Mouse (Mus musculus) kidney, adult 2 months (tissue): ENCODE measurements at regions not wholly inside any gene's neighbourhood (a gene's known extent, or its start where the extent isn't known, plus 50 kb on each side); places are given as distances from the start of the nearest gene placed in this dataset.

Experiments used
- DNase-seq: peaks from one replicate; pipeline ENCODE4 v3.0.0; 2021
- H3K27ac ChIP-seq: fragments of 200-500 bp; 2 replicates; pipeline ENCODE4 v1.5.1; 2012; ENCODE audit warnings: low read depth, low read length, control low read depth, inconsistent platforms; ENCODE audit not compliant: insufficient read depth
- H3K27me3 ChIP-seq: fragments of 200-500 bp; replicated peaks from 2 replicates; pipeline ENCODE4 v1.6.1; 2012; ENCODE audit warnings: mild to moderate bottlenecking, moderate library complexity, low read length, inconsistent platforms; ENCODE audit not compliant: control insufficient read depth, insufficient read depth
- H3K36me3 ChIP-seq: fragments of 200-500 bp; 2 replicates; pipeline ENCODE4 v1.6.1; 2012; ENCODE audit warnings: mild to moderate bottlenecking, moderate library complexity, low read length, inconsistent platforms; ENCODE audit not compliant: control insufficient read depth, insufficient read depth
- H3K4me1 ChIP-seq: fragments of 200-500 bp; 2 replicates; pipeline ENCODE4 v1.6.1; 2011; ENCODE audit warnings: low read length; ENCODE audit not compliant: control insufficient read depth, insufficient read depth
- H3K4me3 ChIP-seq: fragments of 200-500 bp; 2 replicates; pipeline ENCODE4 v1.5.1; 2011; ENCODE audit warnings: mild to moderate bottlenecking, low read depth, low read length, control low read depth; ENCODE audit not compliant: insufficient read depth
- CTCF ChIP-seq: fragments of 200-500 bp; conservative IDR thresholded peaks from 2 replicates; pipeline ENCODE4 v1.5.1; 2011; ENCODE audit warnings: low read depth, mild to moderate bottlenecking, control low read depth, low read length, moderate library complexity, mixed read lengths; ENCODE audit not compliant: insufficient read depth, insufficient read length
- POLR2A ChIP-seq: fragments of 200-500 bp; IDR thresholded peaks from one replicate; pipeline ENCODE4 v1.6.1; 2011; ENCODE audit warnings: low read depth, low read length, control low read depth
- WGBS: fragments of 180-500 bp; shearing (Covaris S2); methylation state at CpG from one replicate; pipeline ENCODE4 v1.1.7; 2018; 5-methylcytosine and 5-hydroxymethylcytosine counted together

DNA sequence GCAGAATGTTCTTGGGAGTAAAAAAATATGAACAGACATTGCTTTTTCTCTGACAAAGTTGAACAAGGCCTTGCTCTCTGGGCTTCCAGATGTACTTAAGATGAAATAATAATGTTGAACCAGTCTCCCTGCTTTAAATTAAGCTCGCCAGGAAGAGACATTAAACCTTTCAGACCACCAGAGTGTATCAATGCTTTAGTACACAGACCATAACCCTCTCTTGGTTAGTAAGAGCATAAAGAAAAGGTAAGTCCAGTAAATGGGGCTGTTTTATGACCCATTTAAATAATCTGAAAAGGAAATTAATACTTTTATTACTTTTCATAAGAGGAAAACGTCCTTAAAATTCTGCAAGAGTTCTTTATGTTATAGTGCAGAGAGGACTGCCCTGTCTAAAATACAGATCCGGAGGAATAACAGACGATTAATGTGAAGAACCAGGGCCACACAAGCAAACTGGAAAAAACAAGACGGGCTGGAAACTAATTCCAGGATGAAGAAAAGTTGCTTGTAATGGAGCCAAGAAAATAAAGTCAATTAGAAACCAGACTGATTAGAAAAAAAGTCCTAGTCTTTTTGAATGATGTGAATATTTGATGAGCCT lies 74.4 kb downstream of the Mettl11b start:
- 58% methylated on average over 5 of the region's 5 CpGs for WGBS
- no peak for DNase-seq
- no peaks in the 10 kb centered on the region for H3K4me1 ChIP-seq
- H3K27me3 ChIP-seq: no peaks in the 10 kb centered on the region
- no peaks in the 10 kb centered on the region for H3K36me3 ChIP-seq
- no peak overlapping the region for H3K27ac ChIP-seq
- TF ChIP-seq CTCF (no peak), POLR2A (no peak)
- H3K4me3 ChIP-seq: no peak overlapping the region

DNA sequence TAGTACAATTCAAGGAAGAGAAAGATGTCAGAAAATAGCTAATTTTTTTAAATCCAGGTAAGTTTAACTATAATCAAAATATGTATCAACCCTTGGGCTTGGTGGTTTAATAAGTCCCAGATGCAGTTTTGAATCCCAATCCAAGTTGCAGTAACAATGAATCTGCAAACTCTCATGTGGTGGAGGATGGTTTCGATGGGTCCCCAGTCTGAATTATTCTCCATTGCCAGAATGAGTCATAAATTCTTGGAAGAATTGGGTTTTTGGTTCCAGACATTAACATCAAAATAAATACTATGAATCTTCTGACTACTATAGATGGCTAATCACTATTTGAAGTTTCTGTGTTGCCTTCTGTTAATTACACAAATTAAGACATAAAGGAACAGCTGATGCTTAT lies 82.9 kb downstream of the Mettl11b start:
- Histone ChIP-seq H3K27me3 (no peaks in the 10 kb centered on the region; the same call in 1 of the 2 replicates), H3K27ac (no peak overlapping the region), H3K4me3 (no peak overlapping the region), H3K36me3 (no peaks in the 10 kb centered on the region), H3K4me1 (no peaks in the 10 kb centered on the region)
- no peak for TF ChIP-seq POLR2A
- no peak for TF ChIP-seq CTCF
- 92% methylated on average over 1 of the region's 1 CpGs for WGBS
- no peak for DNase-seq

- DNase-seq: no peak
- 58% methylated on average over 9 of the region's 9 CpGs for WGBS
- no peak for TF ChIP-seq CTCF
- TF ChIP-seq POLR2A: no peak
- Histone ChIP-seq H3K4me3 (no peak overlapping the region), H3K27ac (no peak overlapping the region), H3K27me3 (no peaks in the 10 kb centered on the region; the same call in 1 of the 2 replicates), H3K36me3 (no peaks in the 10 kb centered on the region), H3K4me1 (no peaks in the 10 kb centered on the region)
Observed at GRCm38 (mm10) chr1:163640527-163641228, 84.4 kb downstream of the Mettl11b start.

DNA sequence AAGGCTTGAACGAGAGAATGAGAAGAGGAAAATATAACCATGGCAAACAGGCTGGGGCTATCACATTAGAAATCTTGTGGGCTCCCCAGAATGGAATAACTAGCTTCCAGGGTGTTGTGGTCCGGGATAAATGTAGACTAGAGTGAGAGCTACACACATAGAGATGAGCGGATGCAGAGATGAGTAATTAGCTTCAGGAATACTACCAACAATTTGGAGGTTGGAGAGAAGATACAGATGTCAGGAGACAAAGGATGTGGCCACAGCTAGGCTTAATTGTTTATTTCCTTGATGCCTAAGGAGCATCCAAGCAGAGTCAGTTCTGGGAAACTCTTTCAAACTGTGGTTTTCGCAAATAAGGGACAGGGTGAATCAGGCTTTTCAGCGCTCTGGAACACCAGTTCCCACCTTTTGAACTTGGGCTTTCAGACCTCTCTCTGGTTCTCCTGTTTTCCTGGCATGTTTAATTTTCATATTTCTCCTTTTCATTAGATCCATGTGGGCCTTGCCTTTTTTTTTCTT lies 94.7 kb downstream of the Mettl11b start:
- H3K36me3 ChIP-seq: no peaks in the 10 kb centered on the region
- H3K27me3 ChIP-seq: no peaks in the 10 kb centered on the region
- no peak overlapping the region for H3K27ac ChIP-seq
- TF ChIP-seq CTCF (no peak), POLR2A (no peak)
- WGBS: 87% methylated on average over 5 of the region's 5 CpGs
- no peak for DNase-seq
- no peaks in the 10 kb centered on the region for H3K4me1 ChIP-seq
- H3K4me3 ChIP-seq: no peak overlapping the region

- Histone ChIP-seq H3K36me3 (no peaks in the 10 kb centered on the region), H3K27ac (no peak overlapping the region), H3K27me3 (no peaks in the 10 kb centered on the region), H3K4me3 (no peak overlapping the region), H3K4me1 (no peaks in the 10 kb centered on the region)
- WGBS: 88% methylated on average over 4 of the region's 4 CpGs
- no peak for DNase-seq
- no peak for TF ChIP-seq POLR2A
- TF ChIP-seq CTCF: no peak
Observed at GRCm38 (mm10) chr1:163624887-163625286, 100.1 kb downstream of the Mettl11b start.

- DNase-seq: no peak
- Histone ChIP-seq H3K27me3 (no peaks in the 10 kb centered on the region), H3K4me1 (no peaks in the 10 kb centered on the region), H3K36me3 (no peaks in the 10 kb centered on the region), H3K27ac (no peak overlapping the region), H3K4me3 (no peak overlapping the region)
- TF ChIP-seq CTCF: no peak
- TF ChIP-seq POLR2A: no peak
- 89% methylated on average over 3 of the region's 3 CpGs for WGBS
Observed at GRCm38 (mm10) chr1:163621293-163621692, 103.7 kb downstream of the Mettl11b start.

- TF ChIP-seq CTCF (no peak), POLR2A (no peak)
- no peak for DNase-seq
- Histone ChIP-seq H3K27ac (no peak overlapping the region), H3K4me3 (no peak overlapping the region), H3K27me3 (no peaks in the 10 kb centered on the region; the same call in 1 of the 2 replicates), H3K4me1 (no peaks in the 10 kb centered on the region), H3K36me3 (no peaks in the 10 kb centered on the region)
- 23% methylated on average over 7 of the region's 7 CpGs for WGBS
Observed at GRCm38 (mm10) chr1:163619831-163620230, 105.2 kb downstream of the Mettl11b start.
